Mouse (Mus musculus) intestine, embryonic 16.5 days (tissue): ENCODE data around the gene Gm49416. TPM values are rescaled to one million over a fixed set of nuclear protein-coding genes. Genes with fewer than 3 reads are reported as not detected.
A peak's percentile ranks its signal among the peaks of the same experiment; 100 is the strongest.
"Not testable (repeated sequence)": the region's sequence is repeated elsewhere in the genome, so short reads cannot be mapped to it uniquely, and the experiment has no call there.

ENCODE experiments used
- ATAC-seq: fragments of 200-750 bp; cut with Nextera tagmentation; 2 replicates; pipeline ENCODE4 v1.8.0; 2017; ENCODE audit warnings: moderate TSS enrichment, moderate library complexity
- H3K27ac ChIP-seq: fragments of 300-500 bp; sonication (generic); 2 replicates; pipeline ENCODE4 v1.5.1; 2014; ENCODE audit warnings: mild to moderate bottlenecking, low read length
- H3K27me3 ChIP-seq: fragments of 300-500 bp; sonication (generic); replicated peaks from 2 replicates; pipeline ENCODE4 v1.6.1; 2014; ENCODE audit warnings: low read length, control low read depth, mixed read lengths; ENCODE audit not compliant: control insufficient read depth, insufficient read depth
- H3K36me3 ChIP-seq: fragments of 300-500 bp; sonication (generic); 2 replicates; pipeline ENCODE4 v1.6.1; 2014; ENCODE audit warnings: low read length, control low read depth; ENCODE audit not compliant: control insufficient read depth, insufficient read depth
- H3K4me1 ChIP-seq: fragments of 300-500 bp; sonication (generic); 2 replicates; pipeline ENCODE4 v1.6.1; 2014; ENCODE audit warnings: low read length, control low read depth, mixed read lengths; ENCODE audit not compliant: control insufficient read depth, insufficient read depth
- H3K4me2 ChIP-seq: fragments of 300-500 bp; sonication (generic); 2 replicates; pipeline ENCODE4 v1.6.1; 2014; ENCODE audit warnings: low read depth, low read length, control low read depth
- H3K4me3 ChIP-seq: fragments of 300-500 bp; sonication (generic); 2 replicates; pipeline ENCODE4 v1.5.1; 2014; ENCODE audit warnings: mild to moderate bottlenecking, low read length
- H3K9ac ChIP-seq: fragments of 300-500 bp; sonication (generic); 2 replicates; pipeline ENCODE4 v1.6.1; 2014; ENCODE audit warnings: low read depth, low read length
- H3K9me3 ChIP-seq: fragments of 300-500 bp; sonication (generic); 2 replicates; pipeline ENCODE4 v1.6.1; 2016; ENCODE audit warnings: low read length, control low read depth; ENCODE audit not compliant: control insufficient read depth
- WGBS: fragments of 180-500 bp; shearing (Covaris S2); extraction: QIAGEN DNeasy Blood & Tissue Kit; methylation state at CpG from one replicate; pipeline ENCODE4 v1.1.7; 2014; 5-methylcytosine and 5-hydroxymethylcytosine counted together
- polyA plus RNA-seq: library from polyadenylated mRNA; unstranded; fragments of >200 nt; fragmentation: Nextera tagmentation; extraction: Ambion mirVana; gene quantifications from 2 replicates; pipeline ENCODE4 v1.2.1, GENCODE M21; 2015

The Gm49416 gene
- polyA plus RNA-seq, 1 experiment from 2014 or later = not detected

DNA sequence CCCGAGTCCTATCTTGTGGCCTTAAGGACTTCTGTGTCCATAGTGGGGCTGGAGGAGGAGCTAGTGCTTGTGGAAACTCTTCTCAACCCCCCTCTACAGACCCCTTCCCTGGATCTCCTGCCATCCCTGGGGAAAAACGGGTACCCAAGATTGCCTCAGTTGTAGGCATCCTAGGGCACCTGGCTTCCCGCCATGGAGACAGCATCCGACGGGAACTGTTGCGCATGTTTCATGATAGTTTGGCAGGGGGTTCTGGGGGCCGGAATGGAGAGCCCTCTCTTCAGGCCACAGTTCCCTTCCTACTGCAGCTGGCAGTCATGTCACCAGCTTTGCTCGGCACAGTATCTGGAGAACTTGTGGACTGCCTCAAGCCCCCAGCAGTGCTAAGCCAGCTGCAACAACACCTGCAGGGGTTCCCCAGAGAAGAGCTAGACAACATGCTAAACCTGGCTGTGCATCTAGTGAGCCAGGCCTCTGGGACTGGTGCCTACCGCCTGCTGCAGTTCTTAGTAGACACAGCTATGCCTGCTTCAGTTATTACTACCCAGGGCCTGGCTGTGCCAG is 6.8 kb downstream of the Gm49416 start:
- Histone ChIP-seq H3K9ac (0 out of 2 replicates have a peak overlapping the region, but pooled peaks have one; percentile 11), H3K36me3 (peaks cover 5% of the 10 kb centered on the region), H3K9me3 (no peaks in the 10 kb centered on the region), H3K4me2 (no peak overlapping the region), H3K27me3 (no peaks in the 10 kb centered on the region), H3K4me3 (no peak overlapping the region), H3K27ac (no peak overlapping the region), H3K4me1 (peaks cover 26% of the 10 kb centered on the region)
- WGBS = 89% methylated on average over 9 of the region's 9 CpGs
- ATAC-seq = no peak

DNA sequence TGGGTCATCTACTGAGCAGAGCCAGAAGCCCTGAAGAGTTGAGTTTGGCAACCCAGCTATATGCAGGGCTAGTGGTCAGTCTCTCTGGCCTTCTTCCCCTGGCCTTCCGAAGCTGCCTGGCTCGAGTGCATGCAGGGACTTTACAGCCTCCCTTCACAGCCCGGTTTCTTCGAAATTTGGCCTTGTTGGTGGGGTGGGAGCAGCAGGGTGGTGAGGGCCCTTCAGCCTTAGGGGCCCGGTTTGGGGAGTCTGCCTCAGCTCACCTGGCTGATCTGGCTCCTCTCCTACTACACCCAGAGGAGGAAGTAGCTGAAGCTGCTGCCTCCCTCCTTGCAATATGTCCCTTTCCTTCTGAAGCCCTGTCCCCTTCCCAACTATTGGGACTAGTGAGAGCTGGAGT is 7.5 kb downstream of the Gm49416 start:
- H3K36me3 ChIP-seq, H3K4me2 ChIP-seq, ATAC-seq, H3K9me3 ChIP-seq, H3K27me3 ChIP-seq, H3K4me3 ChIP-seq: not testable (repeated sequence)
- Histone ChIP-seq H3K4me1 (peaks cover 26% of the 10 kb centered on the region), H3K9ac (0 out of 2 replicates have a peak overlapping the region, but pooled peaks have one; percentile 11), H3K27ac (0 out of 2 replicates have a peak overlapping the region, but pooled peaks have one; percentile 23)
- 75% methylated on average over 5 of the region's 5 CpGs for WGBS

DNA sequence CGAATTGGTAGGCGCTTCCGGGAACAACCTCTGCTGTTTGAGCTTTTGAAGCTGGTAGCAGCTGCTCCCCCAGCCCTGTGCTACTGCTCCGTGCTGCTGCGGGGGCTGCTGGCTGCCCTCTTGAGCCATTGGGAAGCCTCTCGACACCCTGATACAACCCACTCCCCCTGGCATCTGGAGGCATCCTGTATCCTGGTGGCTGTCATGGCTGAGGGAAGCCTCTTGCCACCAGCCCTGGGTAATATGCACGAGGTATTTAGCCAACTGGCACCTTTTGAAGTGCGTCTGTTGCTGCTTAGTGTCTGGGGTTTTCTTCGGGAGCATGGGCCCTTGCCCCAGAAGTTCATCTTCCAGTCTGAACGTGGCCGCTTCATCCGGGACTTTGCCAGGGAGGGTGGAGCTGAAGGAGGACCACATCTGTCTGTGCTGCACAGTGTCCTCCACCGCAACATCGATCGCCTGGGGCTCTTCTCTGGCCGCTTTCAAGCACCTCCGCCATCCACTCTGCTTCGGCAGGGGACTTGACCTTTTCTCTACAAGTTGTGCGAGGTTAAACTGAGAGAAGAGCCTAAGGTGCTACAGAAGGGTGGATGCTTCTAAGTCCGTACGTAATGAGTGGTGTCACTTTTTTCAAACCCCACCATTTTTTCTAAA is 8.6 kb downstream of the Gm49416 start:
- peak overlapping the region; percentile 58 for H3K9ac ChIP-seq
- WGBS = 20% methylated on average over 21 of the region's 21 CpGs
- H3K4me1 ChIP-seq = peaks cover 24% of the 10 kb centered on the region
- peak overlapping the region; percentile 78 for H3K4me3 ChIP-seq
- H3K36me3 ChIP-seq, H3K9me3 ChIP-seq, H3K27me3 ChIP-seq: not testable (repeated sequence)
- peak; percentile 58 for ATAC-seq
- peak overlapping the region; percentile 57 for H3K4me2 ChIP-seq
- peak overlapping the region; percentile 88 for H3K27ac ChIP-seq

DNA sequence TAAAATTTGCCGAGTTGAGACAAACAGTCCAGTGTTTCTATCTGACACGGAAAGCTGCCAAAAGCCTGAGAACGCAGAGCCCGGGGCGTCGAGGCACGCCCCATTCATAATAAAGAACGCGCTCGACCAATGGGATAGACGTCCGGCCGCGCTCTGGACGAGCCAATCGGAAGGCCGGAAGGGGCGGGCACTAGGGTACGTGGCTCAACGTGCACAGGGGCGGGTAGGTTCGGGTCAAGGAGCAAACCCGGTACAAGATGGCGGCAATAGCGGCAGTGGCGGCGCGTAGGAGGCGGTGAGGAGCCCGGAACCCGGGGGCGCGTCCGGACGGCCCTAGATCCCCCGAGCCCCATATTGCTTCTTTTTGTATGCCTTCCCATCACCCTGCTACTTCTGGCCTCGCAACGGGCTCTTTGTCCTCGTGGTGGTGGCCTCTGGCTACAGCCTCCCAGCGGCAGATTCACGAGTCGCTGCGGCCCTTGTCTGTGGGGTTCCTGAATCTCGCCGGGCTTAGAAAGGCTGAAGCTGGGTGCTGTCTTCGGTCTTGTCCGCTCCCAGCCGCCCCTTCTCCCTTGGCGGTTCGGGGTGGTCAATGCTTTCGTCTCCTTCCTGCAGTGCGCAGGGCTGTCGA is 9.3 kb downstream of the Gm49416 start, which contains the start of gene Ganab:
Gene Ganab (plus strand): TSS at position 207 of the 631 bp plus-strand sequence.
- under 1% methylated on average over 53 of the region's 53 CpGs for WGBS
- H3K36me3 ChIP-seq = peaks cover 7% of the 10 kb centered on the region; the same call in 1 of the 2 replicates
- H3K9me3 ChIP-seq = no peaks in the 10 kb centered on the region
- peak within 1 kb of the TSS; percentile 78 for H3K4me3 ChIP-seq
- peak within 1 kb of the TSS; percentile 88 for H3K27ac ChIP-seq
- H3K4me1 ChIP-seq = peaks cover 21% of the 10 kb centered on the region
- ATAC-seq = peak; percentile 99
- H3K4me2 ChIP-seq = peak within 1 kb of the TSS; percentile 77
- H3K9ac ChIP-seq = peak within 1 kb of the TSS; percentile 89
- no peaks in the 10 kb centered on the region for H3K27me3 ChIP-seq

DNA sequence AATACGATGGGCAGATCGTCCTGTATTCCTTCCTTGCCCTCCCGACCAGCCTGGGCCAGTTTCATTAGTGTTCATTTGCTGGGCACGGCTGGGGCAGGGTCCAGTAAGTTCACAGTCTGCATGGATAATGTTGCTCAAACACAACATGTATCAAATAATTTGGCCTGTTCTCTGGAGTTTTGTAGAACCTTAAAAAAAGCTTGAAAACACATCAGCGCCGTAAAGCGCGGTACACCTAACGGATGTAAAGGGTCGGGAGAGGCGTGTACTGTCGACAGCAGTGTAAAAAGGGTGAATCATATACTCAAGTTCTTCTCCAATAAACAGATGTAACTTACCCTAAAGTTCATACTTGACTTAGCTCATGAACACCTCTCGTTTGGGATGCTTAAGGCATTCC is 9.8 kb downstream of the Gm49416 start:
- peaks cover 21% of the 10 kb centered on the region for H3K4me1 ChIP-seq
- no peaks in the 10 kb centered on the region for H3K9me3 ChIP-seq
- peak overlapping the region; percentile 77 for H3K4me2 ChIP-seq

DNA sequence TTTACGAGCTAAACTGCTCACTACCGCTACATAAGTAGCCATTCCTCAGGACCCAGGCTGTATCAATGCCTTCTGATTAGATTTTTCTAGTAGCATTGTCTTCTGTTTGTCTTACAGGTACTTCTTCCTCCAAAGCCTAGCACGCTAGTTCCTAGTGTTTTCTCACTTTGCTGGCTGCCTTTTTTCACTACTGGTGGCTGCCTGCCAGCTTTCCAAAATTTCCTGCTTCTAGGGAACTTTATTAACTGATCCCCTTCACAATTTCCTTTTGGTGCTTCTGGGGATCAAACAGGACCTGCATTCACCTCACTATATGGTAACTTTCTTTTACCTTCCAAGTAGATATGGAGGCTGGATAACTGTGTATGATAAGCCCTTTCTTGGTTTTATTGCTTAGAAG is 10.4 kb downstream of the Gm49416 start:
- Histone ChIP-seq H3K4me2 (peak overlapping the region; percentile 77), H3K4me3 (peak overlapping the region; percentile 78), H3K36me3 (peaks cover 11% of the 10 kb centered on the region; the same call in 1 of the 2 replicates), H3K9me3 (no peaks in the 10 kb centered on the region), H3K9ac (peak overlapping the region; percentile 89), H3K27ac (no peak overlapping the region), H3K27me3 (no peaks in the 10 kb centered on the region), H3K4me1 (peaks cover 21% of the 10 kb centered on the region)
- WGBS = 36% methylated on average over 3 of the region's 3 CpGs
- no peak for ATAC-seq

More for the DNA sequence above, 9.8 kb downstream of the Gm49416 start:
- peak overlapping the region; percentile 89 for H3K9ac ChIP-seq
- 4% methylated on average over 13 of the region's 13 CpGs for WGBS
- ATAC-seq = no peak
- H3K4me3 ChIP-seq = peak overlapping the region; percentile 78
- no peaks in the 10 kb centered on the region for H3K27me3 ChIP-seq
- peaks cover 11% of the 10 kb centered on the region; the same call in 1 of the 2 replicates for H3K36me3 ChIP-seq
- H3K27ac ChIP-seq = peak overlapping the region; percentile 71

DNA sequence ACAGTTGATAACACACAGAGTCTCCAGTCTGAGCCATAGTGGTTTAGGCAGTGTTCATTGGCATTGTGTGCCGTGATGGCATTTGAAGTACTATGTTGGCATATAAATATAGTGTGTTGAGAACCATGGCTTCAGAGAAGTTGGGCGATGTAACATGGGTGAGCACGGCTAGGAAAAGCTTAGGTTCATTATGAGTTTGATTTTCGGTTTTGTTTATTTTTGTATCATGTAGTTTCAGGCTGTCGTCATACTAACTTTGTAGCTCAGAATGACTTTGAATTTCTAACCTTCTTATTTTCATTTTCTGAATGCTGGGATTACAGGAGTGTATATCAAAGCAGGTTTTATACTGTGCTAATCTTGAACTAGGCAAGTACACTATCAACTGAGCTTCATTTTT is 14.7 kb downstream of the Gm49416 start:
- 90% methylated on average over 5 of the region's 5 CpGs for WGBS
- Histone ChIP-seq H3K4me2 (no peak overlapping the region), H3K27me3 (no peaks in the 10 kb centered on the region), H3K9ac (no peak overlapping the region), H3K36me3 (peaks cover 19% of the 10 kb centered on the region), H3K9me3 (no peaks in the 10 kb centered on the region), H3K4me3 (no peak overlapping the region), H3K27ac (no peak overlapping the region), H3K4me1 (peaks cover 7% of the 10 kb centered on the region)
- no peak for ATAC-seq

DNA sequence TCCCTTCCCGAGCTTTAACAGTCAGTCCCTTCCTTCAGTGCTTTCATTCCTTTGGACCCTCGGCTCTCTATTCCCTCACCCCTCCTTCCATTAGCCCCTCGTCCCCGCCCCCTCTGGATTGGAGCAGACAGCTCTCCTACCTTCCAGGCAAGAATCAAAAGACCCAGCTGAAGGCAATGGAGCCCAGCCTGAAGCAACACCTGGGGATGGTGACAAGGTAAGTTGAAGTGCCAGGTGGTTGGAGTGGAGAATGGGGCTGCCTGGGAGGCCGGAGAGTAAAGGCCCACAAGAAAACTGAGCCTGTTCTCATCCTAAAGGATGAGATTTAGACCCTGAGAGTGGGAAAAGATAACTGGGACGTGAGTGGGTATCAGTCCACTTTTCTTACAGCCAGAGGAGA is 19.8 kb downstream of the Gm49416 start:
- Histone ChIP-seq H3K27me3 (no peaks in the 10 kb centered on the region), H3K4me3 (no peak overlapping the region), H3K4me1 (no peaks in the 10 kb centered on the region), H3K9ac (no peak overlapping the region), H3K9me3 (no peaks in the 10 kb centered on the region), H3K4me2 (no peak overlapping the region), H3K36me3 (peaks cover 34% of the 10 kb centered on the region), H3K27ac (no peak overlapping the region)
- no peak for ATAC-seq
- 93% methylated on average over 6 of the region's 6 CpGs for WGBS

DNA sequence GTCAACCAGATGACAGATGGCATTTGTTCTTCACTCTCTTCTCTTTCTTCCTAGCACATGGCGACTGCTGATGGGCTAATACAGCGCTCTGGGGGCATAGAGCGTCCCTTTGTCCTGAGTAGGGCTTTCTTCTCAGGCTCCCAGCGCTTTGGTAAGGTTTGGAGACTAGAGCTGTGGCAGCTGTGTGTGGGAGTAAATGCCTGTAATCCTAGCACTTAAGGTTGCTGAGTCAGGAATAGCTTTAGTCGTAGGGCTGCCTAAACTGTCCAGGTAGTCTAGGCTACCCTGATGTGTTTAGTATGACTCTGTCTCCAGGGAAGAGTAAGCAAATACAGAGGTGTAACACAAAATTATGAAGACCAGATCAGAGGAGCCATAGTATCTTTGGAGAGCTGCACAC is 23.1 kb downstream of the Gm49416 start:
- Histone ChIP-seq H3K4me3 (no peak overlapping the region), H3K9me3 (no peaks in the 10 kb centered on the region), H3K9ac (no peak overlapping the region), H3K36me3 (peaks cover 40% of the 10 kb centered on the region), H3K27ac (no peak overlapping the region), H3K4me1 (no peaks in the 10 kb centered on the region), H3K27me3 (no peaks in the 10 kb centered on the region), H3K4me2 (no peak overlapping the region)
- ATAC-seq = no peak
- 91% methylated on average over 5 of the region's 5 CpGs for WGBS
